9 mouse cellular contexts compared by ENCODE assay signal in genomic region chr17:80291148-80291547, GRCm38 (mm10). TPM values are rescaled to one million over a fixed set of nuclear protein-coding genes. Genes with fewer than 3 reads are reported as not detected.
DNase-seq lines count a peak whose midpoint lies in the region; ATAC-seq lines count a peak whose summit lies in the region.
"Had no signal": no experiment of that assay in that cellular context is flagged by ENCODE, and none has a peak within 500 bp of the region (broad histone marks: within the 10 kb centered on the region; RNA-seq: fewer than 3 reads in every experiment).

No protein-coding gene starts in this region.

- 24% methylated on average over 2 of the region's 2 CpGs for WGBS in kidney, embryonic 15.5 days
- WGBS in embryonic facial prominence, embryonic 14.5 days, result 19% methylated on average over 2 of the region's 2 CpGs
- WGBS in midbrain, embryonic 10.5 days, result 20% methylated on average over 2 of the region's 2 CpGs

- no peak overlapping the region for H3K27ac ChIP-seq in kidney, embryonic 15.5 days
- no peak overlapping the region for H3K27ac ChIP-seq in embryonic facial prominence, embryonic 14.5 days (replicated peaks; ENCODE audit: low read depth, low read length)
- no peak overlapping the region for H3K27ac ChIP-seq in midbrain, embryonic 10.5 days (replicated peaks)
- H3K27ac ChIP-seq: macrophage had no signal

- DNase-seq in kidney, adult 11 months, result peak; percentile 17
- peak; percentile 69 for DNase-seq in CD4-positive helper T cell, adult 2 months (ENCODE audit: low read depth, low spot score)
- DNase-seq in MN1 (ENCODE audit: low spot score), result peak; percentile 81
- DNase-seq in embryonic facial prominence, embryonic 14.5 days (ENCODE audit: low spot score), result peak; percentile 79
- peak; percentile 49 for DNase-seq in layer of hippocampus, adult 9-11 months
- DNase-seq in splenic B cell, adult 2 months (ENCODE audit: low read depth, low spot score), result peak; percentile 73
- no peak for DNase-seq in midbrain, embryonic 10.5 days (ENCODE audit: low spot score)

- H3K4me3 ChIP-seq in kidney, embryonic 15.5 days (replicated peaks), result no peak overlapping the region
- H3K4me3 ChIP-seq in embryonic facial prominence, embryonic 14.5 days (ENCODE audit: low read depth, low read length), result no peak overlapping the region
- no peak overlapping the region for H3K4me3 ChIP-seq in midbrain, embryonic 10.5 days

- no peak for ATAC-seq in kidney, embryonic 15.5 days (replicated peaks; ENCODE audit: low FRiP score)
- ATAC-seq in embryonic facial prominence, embryonic 14.5 days (ENCODE audit: low read depth), result no peak

- H3K36me3 ChIP-seq in kidney, embryonic 15.5 days, result no peaks in the 10 kb centered on the region
- H3K36me3 ChIP-seq in embryonic facial prominence, embryonic 14.5 days (ENCODE audit: control insufficient read depth, insufficient read depth, low read length), result no peaks in the 10 kb centered on the region
- no peaks in the 10 kb centered on the region for H3K36me3 ChIP-seq in splenic B cell, adult 2 months (ENCODE audit: control insufficient read depth, insufficient read depth, low read length, poor library complexity, severe bottlenecking)
- no peaks in the 10 kb centered on the region for H3K36me3 ChIP-seq in midbrain, embryonic 10.5 days

- no peak overlapping the region for H3K9ac ChIP-seq in kidney, embryonic 15.5 days
- no peak overlapping the region for H3K9ac ChIP-seq in embryonic facial prominence, embryonic 14.5 days (ENCODE audit: low read depth, low read length)

- H3K27me3 ChIP-seq in kidney, embryonic 15.5 days, result no peaks in the 10 kb centered on the region
- no peaks in the 10 kb centered on the region for H3K27me3 ChIP-seq in embryonic facial prominence, embryonic 14.5 days (replicated peaks; ENCODE audit: control insufficient read depth, insufficient read depth, low read length)
- no peaks in the 10 kb centered on the region for H3K27me3 ChIP-seq in splenic B cell, adult 2 months (ENCODE audit: control insufficient read depth, insufficient read depth, low read length, poor library complexity, severe bottlenecking)
- H3K27me3 ChIP-seq in midbrain, embryonic 10.5 days (ENCODE audit: low read depth, poor library complexity, severe bottlenecking), result no peaks in the 10 kb centered on the region

- H3K4me1 ChIP-seq in kidney, embryonic 15.5 days, result peaks cover 12% of the 10 kb centered on the region
- H3K4me1 ChIP-seq in embryonic facial prominence, embryonic 14.5 days (ENCODE audit: control insufficient read depth, insufficient read depth, low read length), result peaks cover 7% of the 10 kb centered on the region; the same call in 1 of the 2 replicates
- peaks cover 15% of the 10 kb centered on the region for H3K4me1 ChIP-seq in midbrain, embryonic 10.5 days

- no peaks in the 10 kb centered on the region for H3K9me3 ChIP-seq in kidney, embryonic 15.5 days (replicated peaks)
- no peaks in the 10 kb centered on the region for H3K9me3 ChIP-seq in embryonic facial prominence, embryonic 14.5 days (ENCODE audit: control insufficient read depth, low read length)
- H3K9me3 ChIP-seq in midbrain, embryonic 10.5 days (replicated peaks), result no peaks in the 10 kb centered on the region

- H3K4me2 ChIP-seq in kidney, embryonic 15.5 days, result no peak overlapping the region
- no peak overlapping the region for H3K4me2 ChIP-seq in embryonic facial prominence, embryonic 14.5 days (ENCODE audit: low read depth, low read length)

RNA-seq across cellular contexts. Expression of gene Dhx57, which starts 0.9 kb away (rescaled TPM):
- 15.0 and 16.6 TPM in 2 replicates for polyA plus RNA-seq in kidney, embryonic 15.5 days (2015; fragmentation: Nextera tagmentation; extraction: Ambion mirVana)
- polyA plus RNA-seq in embryonic facial prominence, embryonic 14.5 days (2014; fragmentation: Nextera tagmentation; extraction: Ambion mirVana), result 19.5 and 20.7 TPM in 2 replicates
- polyA plus RNA-seq in midbrain, embryonic 10.5 days (2016; fragmentation: Nextera tagmentation; extraction: Ambion mirVana), result 15.1 and 21.2 TPM in 2 replicates

RNA-seq across cellular contexts. Expression of gene Morn2, which starts 1.1 kb away (rescaled TPM):
- polyA plus RNA-seq in kidney, embryonic 15.5 days (2015; fragmentation: Nextera tagmentation; extraction: Ambion mirVana), result 34.6 and 35.7 TPM in 2 replicates
- polyA plus RNA-seq in embryonic facial prominence, embryonic 14.5 days (2014; fragmentation: Nextera tagmentation; extraction: Ambion mirVana), result 26.7 and 27.9 TPM in 2 replicates
- polyA plus RNA-seq in midbrain, embryonic 10.5 days (2016; fragmentation: Nextera tagmentation; extraction: Ambion mirVana), result 32.8 and 37.2 TPM in 2 replicates

RNA-seq across cellular contexts. Expression of gene Arhgef33, which starts 16.1 kb away (rescaled TPM):
- 0.60 and 0.63 TPM in 2 replicates for polyA plus RNA-seq in kidney, embryonic 15.5 days (2015; fragmentation: Nextera tagmentation; extraction: Ambion mirVana)
- 0.88 and 1.7 TPM in 2 replicates for polyA plus RNA-seq in embryonic facial prominence, embryonic 14.5 days (2014; fragmentation: Nextera tagmentation; extraction: Ambion mirVana)
- polyA plus RNA-seq in midbrain, embryonic 10.5 days (2016; fragmentation: Nextera tagmentation; extraction: Ambion mirVana), result 0.26 and 0.44 TPM in 2 replicates
